Mouse (Mus musculus): ENCODE data around the gene Fktn.
A peak's percentile ranks its signal among the peaks of the same experiment; 100 is the strongest.
"Not testable (repeated sequence)": the region's sequence is repeated elsewhere in the genome, so short reads cannot be mapped to it uniquely, and the experiment has no call there.

Gene Fktn

DNA sequence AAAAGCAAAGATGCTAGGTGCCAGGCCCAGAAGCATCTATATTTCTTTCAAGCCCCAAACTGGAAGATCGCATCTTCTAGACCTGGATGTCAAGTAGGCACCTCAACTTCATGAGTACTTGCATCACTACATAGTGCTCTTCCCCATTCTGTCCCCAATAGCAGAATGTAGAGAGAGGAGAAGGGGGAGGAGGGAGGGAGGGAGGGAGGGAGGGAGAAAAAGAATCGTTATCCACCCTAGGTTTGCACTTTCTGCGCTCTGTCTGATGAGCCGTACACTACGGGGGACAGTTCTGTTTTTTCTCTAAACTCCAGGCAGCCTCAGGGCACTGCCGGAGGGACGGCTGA lies at the start of gene Fktn:
Gene Fktn (plus strand): TSS at position 295 of the 347 bp plus-strand sequence.
- no peak for DNase-seq

GRCm38 (mm10) chr4:53682092-53682491 lies 31.7 kb upstream of the Fktn start:
- no peak for DNase-seq

GRCm38 (mm10) chr4:53688965-53689364 lies 24.8 kb upstream of the Fktn start:
- no peak for DNase-seq

DNA sequence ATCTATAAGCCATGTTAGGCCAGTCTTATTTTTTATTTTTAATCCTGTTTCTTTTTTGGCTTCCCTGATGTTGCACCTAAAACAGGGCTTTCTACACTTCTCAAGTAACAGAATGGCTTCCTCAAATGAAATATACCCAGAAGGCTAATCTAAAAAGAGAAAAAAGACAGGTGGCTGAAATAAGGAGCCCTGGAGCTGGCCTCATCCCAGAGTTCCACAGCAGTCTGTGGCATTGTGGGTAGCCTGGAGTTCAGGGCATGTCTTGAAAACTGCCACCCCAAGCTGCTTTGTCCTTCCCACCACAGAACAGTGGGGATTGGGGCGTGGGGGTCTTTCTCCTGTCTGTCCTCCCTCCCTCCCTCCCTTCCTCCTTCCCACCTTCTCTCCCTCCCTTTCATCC lies 22.4 kb upstream of the Fktn start:
- peak; percentile 14 for DNase-seq

DNA sequence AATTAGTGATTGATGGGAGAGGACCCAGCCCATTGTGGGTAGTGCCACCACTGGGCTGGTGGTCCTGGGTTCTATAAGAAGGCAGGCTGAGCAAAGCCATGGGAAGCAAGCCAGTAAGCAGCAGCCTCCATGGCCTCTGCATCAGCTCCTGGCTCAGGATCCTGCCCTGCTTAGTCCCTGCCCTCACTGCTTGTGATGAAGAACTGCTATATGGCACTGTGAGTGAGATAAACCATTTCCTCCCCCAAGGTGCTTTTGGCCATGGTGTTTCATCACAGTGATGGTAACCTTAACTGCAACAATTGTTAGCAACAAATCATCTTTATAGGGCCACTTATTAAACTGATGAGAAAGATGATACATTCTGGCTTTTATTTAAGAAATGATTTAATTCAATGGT lies 4.6 kb upstream of the Fktn start:
- DNase-seq = not testable (repeated sequence)

GRCm38 (mm10) chr4:53710021-53710420 lies 3.8 kb upstream of the Fktn start:
- no peak for DNase-seq

DNA sequence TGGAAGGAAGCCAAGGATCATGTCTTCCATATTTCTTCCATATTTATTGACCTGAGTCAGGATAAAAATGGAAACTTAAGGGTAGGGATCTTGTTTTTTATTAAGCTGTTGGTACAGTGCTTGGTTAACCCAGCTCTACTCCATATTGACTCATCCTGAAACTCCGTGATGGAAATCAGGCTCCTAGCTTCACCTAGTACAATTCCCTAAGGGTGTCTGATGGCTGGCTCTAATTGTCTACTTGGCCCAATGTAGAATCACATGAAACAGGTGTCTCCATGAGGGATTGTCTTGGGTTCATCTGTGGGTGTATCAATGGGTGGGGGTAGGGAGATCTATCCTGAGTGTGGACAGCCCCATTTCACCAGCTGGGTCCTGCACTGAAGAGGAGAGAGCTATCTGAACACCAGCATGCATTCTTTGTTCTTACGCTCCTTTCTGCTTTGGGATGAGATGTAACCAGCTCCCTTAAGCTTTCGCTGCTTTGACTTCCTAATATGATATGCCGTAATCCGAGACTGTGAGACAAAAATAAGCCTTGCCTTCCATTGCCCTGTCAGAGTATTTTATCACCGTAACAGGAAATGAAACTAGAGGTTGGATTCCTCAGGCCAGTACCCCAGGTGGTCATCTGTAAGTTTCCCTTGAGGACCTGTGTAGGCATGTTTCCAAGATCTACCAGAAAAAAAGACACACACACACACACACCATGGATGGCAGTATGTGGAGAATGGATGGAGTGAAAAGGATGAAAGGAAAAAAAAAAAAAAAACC lies 3.1 kb upstream of the Fktn start:
- DNase-seq = no peak

GRCm38 (mm10) chr4:53714051-53714814 lies 435 bp downstream of the Fktn start:
- peak; percentile 90 for DNase-seq

- no peak for DNase-seq
Observed at GRCm38 (mm10) chr4:53715977-53716376, 2.2 kb downstream of the Fktn start.

GRCm38 (mm10) chr4:53717546-53717945 lies 3.7 kb downstream of the Fktn start:
- DNase-seq = no peak

DNA sequence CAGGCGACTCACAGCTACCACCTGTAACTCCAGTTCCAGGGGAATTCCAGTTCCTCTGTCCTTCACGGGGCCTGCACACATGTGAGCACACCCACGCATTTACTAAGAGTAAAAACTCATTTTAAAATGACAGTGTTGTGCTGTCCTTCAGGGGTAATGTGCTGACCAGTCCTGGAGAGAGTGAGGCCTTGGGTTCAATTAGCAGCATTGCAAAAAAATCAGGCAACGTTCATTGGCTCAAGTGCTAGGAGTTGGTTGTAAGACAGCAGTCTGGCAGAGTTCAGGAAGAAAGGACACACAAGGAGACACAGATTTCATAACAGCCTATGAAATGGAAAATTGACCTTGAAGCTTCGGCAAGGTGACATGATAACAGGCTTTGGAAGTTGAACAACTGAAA lies 4.5 kb downstream of the Fktn start:
- DNase-seq = no peak

- no peak for DNase-seq
Observed at GRCm38 (mm10) chr4:53722506-53722905, 8.7 kb downstream of the Fktn start.

GRCm38 (mm10) chr4:53726100-53726499 lies 12.3 kb downstream of the Fktn start:
- not testable (repeated sequence) for DNase-seq

DNA sequence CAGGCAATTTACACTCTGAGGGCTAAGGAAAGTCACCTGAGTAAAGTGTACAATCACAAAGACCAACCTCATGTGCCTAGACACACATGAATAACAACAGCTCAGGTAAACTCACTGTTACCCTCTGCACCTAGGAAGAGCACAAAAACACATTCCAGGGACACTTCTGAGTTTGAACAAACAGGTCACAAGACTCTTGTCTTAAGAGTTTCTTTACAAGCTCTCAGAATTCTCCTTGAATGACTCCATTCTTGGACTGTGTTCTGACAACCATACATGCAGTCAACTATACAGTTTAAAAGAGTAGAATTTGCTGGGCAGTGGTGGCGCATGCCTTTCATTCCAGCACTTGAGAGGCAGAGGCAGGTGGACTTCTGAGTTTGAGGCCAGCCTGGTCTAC lies 14.3 kb downstream of the Fktn start:
- no peak for DNase-seq

DNA sequence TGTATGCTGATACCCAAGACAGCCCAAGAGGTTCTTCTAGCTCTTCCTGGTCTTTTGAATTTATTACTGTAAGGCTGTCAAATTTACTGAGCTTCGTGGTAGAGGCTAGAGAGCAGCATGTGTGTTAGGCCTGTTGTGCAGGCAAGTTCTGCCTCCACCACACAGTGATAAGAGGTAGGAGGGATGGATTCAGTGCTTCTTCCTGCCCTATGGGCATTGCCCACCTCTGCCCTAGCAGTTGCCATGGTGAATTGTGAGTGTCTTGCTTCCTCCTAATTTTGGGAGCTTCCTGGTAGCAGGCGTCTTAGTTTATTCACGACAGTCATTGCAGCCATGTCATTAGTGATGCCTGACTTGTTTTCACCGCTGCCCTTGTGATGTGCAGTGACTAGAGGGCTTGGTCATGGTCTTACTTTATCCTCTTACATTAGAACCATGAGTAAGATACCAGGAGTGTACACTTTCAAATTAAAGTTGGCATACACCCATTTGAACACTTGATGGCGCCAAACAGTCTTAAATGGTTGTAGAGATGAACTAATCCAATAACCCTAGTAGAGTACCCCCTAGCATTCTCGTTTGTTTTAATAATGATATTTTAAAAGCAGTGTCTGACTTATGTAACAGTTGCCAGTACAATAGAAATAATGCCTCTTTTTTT lies 25.3 kb downstream of the Fktn start:
- DNase-seq = no peak

- DNase-seq = no peak
Observed at GRCm38 (mm10) chr4:53749831-53750230, 36.0 kb downstream of the Fktn start.

DNA sequence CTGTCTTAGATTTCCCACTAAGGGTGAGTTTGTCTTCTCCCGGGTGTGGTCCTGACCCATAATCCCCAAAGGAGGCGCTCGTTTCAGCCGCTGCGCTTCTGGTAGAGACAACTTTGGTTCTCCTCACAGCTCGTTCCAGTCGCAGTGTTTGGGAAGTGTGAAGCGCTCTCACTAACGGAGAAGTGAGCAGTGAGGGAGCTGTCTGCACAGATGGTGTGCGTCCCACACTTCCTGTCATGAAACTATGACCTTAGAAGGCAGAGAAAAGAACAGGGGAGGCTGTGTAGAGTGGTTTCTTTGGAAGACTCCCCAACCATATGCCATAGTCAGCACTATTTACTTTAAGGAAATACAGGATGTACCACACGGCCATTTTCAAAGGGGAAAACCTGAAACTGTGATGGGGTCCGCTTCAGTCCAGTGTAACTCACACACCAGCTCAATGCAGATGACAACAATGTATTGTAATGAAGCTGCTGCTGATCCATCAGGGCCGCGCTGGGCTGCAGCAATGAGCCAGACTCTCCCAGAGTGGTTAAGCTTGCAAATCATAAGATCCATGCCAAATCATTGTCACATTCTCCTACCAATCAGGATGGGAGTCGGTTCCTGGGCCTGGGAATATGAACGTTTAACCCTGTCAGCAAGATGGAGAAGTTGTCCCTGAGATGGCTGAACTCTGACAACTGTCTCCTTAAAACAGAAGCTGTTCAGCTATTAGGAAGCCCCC lies 36.8 kb downstream of the Fktn start:
- peak; percentile 42 for DNase-seq

GRCm38 (mm10) chr4:53757030-53757429 lies 43.2 kb downstream of the Fktn start:
- DNase-seq = no peak

GRCm38 (mm10) chr4:53758764-53759163 lies 45.0 kb downstream of the Fktn start:
- DNase-seq = no peak

- no peak for DNase-seq
Observed at GRCm38 (mm10) chr4:53759678-53760077, 45.9 kb downstream of the Fktn start.

- DNase-seq = no peak
Observed at GRCm38 (mm10) chr4:53762501-53762900, 48.7 kb downstream of the Fktn start.

DNA sequence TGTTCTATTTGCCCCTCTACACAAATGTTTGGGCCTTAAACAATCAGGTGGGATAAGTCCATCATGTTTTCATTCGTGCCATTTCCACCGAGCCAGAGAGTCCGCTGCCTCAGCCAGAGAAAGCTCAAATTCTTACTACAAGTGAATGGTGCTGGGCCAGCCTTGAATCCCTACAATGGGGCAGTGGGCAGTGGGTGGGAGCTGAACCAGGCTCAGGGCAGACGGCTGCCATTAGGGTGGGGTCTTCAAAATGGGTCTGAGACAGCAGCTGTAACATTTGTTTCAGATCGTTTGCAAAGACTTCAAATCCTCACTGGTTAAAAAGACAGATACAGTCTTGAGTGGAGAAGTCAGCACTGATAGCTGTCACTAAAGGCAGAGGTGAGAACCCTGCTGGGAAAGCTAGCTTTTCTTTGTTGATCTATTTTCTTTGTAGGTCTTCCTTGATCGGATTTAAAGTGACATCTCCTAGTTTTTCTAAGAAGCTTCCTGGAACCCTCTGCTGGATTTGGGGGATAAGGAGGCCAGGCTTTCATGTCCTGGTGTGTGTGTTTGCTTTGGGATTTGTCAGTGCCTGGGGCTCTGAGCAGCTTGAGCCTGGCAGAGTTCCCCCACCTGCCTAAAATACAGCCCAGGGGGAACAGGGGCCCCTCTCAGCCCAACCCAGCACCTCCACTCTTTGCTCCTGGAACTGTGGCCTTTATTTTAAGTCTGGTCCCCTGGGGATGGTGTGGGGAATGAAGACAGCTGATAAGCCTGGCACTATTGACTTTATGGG lies 57.3 kb downstream of the Fktn start:
- DNase-seq = no peak
